Mouse (Mus musculus) liver, embryonic 13.5 days (tissue): ENCODE measurements at regions not wholly inside any gene's neighbourhood (a gene's known extent, or its start where the extent isn't known, plus 50 kb on each side); places are given as distances from the start of the nearest gene placed in this dataset.
A peak's percentile ranks its signal among the peaks of the same experiment; 100 is the strongest.
"Not testable (repeated sequence)": the region's sequence is repeated elsewhere in the genome, so short reads cannot be mapped to it uniquely, and the experiment has no call there.

Source experiments
- ATAC-seq: fragments of 200-750 bp; cut with Nextera tagmentation; 2 replicates; pipeline ENCODE4 v1.8.0; 2017; ENCODE audit warnings: low read depth, mild to moderate bottlenecking, moderate number of reproducible peaks, moderate library complexity
- DNase-seq: peaks from one replicate; pipeline ENCODE4 v3.0.0; 2022
- H3K27ac ChIP-seq: fragments of 300-500 bp; sonication (generic); 2 replicates; pipeline ENCODE4 v1.5.1; 2015; ENCODE audit warnings: moderate library complexity, mild to moderate bottlenecking, inconsistent platforms
- H3K27me3 ChIP-seq: fragments of 300-500 bp; sonication (generic); 2 replicates; pipeline ENCODE4 v1.6.1; 2015; ENCODE audit warnings: mild to moderate bottlenecking, inconsistent platforms
- H3K36me3 ChIP-seq: fragments of 300-500 bp; sonication (generic); 2 replicates; pipeline ENCODE4 v1.6.1; 2015; ENCODE audit warnings: mild to moderate bottlenecking, inconsistent platforms
- H3K4me1 ChIP-seq: fragments of 300-500 bp; sonication (generic); replicated peaks from 2 replicates; pipeline ENCODE4 v1.6.1; 2015; ENCODE audit warnings: inconsistent platforms
- H3K4me2 ChIP-seq: fragments of 300-500 bp; sonication (generic); 2 replicates; pipeline ENCODE4 v1.6.1; 2015; ENCODE audit warnings: inconsistent platforms, mild to moderate bottlenecking, moderate library complexity
- H3K4me3 ChIP-seq: fragments of 300-500 bp; sonication (generic); replicated peaks from 2 replicates; pipeline ENCODE4 v1.5.1; 2015; ENCODE audit warnings: mild to moderate bottlenecking, inconsistent platforms
- H3K9ac ChIP-seq: fragments of 300-500 bp; sonication (generic); 2 replicates; pipeline ENCODE4 v1.6.1; 2015; ENCODE audit warnings: mild to moderate bottlenecking, inconsistent platforms
- H3K9me3 ChIP-seq: fragments of 300-500 bp; sonication (generic); replicated peaks from 2 replicates; pipeline ENCODE4 v1.6.1; 2016; ENCODE audit warnings: inconsistent platforms
- WGBS: fragments of 180-500 bp; shearing (Covaris S2); methylation state at CpG from one replicate; pipeline ENCODE4 v1.1.7; 2015; ENCODE audit not compliant: insufficient replicate concordance; 5-methylcytosine and 5-hydroxymethylcytosine counted together

DNA sequence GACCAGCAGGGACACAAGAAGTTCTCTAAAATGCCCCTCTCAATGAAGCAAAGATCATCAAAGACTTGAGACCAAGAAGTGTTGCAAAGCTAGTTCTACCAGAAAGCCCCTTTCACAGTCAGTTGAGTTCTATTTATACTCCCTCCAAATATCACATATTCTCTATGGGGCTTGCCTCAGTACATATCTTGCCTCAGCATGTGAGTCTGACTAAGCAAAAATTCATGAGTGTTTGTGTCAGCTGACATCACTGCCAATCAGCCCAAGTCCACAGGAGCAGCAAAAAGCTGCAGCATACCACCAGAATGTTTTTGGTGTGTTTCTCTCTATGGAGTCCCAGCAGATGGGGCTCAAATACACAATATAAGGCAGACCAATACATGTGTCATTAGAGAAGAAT is 631.6 kb downstream of the Rpia start:
- no peak for DNase-seq
- Histone ChIP-seq H3K4me2 (no peak overlapping the region), H3K9me3 (no peaks in the 10 kb centered on the region), H3K36me3 (no peaks in the 10 kb centered on the region), H3K27ac (no peak overlapping the region), H3K27me3 (no peaks in the 10 kb centered on the region), H3K4me3 (no peak overlapping the region), H3K4me1 (no peaks in the 10 kb centered on the region), H3K9ac (no peak overlapping the region)
- ATAC-seq, result peak; percentile 76

DNA sequence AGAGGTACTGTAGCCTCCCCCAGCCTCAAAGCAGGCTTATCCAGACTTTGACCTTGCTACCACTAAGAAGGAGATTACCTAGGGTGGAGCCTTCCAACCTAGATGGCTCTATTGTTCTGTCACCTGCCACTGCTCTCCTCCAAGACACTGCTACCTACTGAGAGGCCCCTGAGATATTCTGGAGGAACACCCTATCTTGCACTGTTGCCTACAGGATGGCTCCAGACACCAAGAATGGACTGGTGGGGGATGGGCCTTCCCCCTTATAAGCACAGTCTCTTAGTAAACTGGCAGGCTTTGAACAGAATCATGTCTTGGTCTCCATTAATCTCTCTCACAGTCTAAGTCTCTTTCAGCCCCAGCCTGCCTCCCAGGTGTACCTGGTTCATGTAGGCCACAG is 636.3 kb downstream of the Rpia start:
- not testable (repeated sequence) for H3K4me1 ChIP-seq, ATAC-seq, DNase-seq, H3K27ac ChIP-seq, H3K9me3 ChIP-seq, H3K27me3 ChIP-seq, H3K4me2 ChIP-seq, H3K36me3 ChIP-seq, H3K4me3 ChIP-seq, H3K9ac ChIP-seq

DNA sequence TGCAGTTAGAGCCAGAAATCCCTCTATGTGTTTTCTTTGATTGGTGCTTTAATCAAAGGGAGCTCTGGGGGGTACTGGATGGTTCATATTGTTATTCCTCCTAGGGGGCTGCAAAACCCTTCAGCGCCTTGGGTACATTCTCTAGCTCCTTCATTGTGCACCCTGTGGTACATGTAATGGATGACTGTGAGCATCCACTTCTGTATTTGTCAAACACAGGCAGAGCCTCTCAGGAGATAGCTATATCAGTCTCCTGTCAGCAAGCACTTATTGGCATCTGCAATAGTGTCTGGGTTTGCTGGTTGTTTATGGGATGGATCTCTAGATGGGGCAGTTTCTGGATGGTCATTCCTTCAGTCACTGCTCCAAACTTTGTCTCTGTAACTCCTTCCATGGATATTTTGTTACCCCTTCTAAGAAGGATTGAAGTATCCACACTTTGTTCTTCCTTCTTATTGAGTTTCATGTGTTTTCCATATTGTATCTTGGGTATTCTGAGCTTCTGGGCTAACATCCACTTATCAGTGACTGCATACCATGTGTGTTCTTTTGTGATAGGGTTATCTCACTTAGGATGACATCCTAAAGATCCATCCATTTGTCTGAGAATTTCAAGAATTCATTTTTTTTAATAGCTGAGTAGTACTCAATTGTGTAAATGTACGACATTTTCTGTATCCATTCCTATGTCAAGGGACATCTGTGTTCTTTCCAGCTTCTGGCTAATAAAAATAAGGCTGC is 640.8 kb downstream of the Rpia start:
- not testable (repeated sequence) for H3K4me3 ChIP-seq, H3K36me3 ChIP-seq
- ATAC-seq, result peak; percentile 82

DNA sequence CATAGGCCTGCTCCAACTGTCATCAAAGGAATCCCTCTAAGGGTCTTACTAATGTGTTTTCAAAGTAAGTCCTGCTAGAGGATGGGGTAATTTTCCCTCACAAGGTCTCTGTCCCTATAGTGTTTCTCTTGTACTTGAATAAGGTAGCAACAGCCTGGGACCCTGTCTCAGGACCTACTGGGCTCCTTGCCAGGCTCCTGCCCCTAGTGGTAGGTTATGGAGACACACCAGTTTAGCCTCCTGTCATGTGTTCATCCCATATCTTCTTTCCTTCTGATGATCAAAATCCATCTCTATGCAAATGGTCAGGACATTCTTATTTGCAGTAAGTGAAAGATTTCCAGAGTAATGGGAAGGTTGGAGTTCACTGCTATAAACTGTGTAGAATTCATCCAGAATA is 645.0 kb downstream of the Rpia start:
- Histone ChIP-seq H3K4me2 (no peak overlapping the region), H3K4me3 (no peak overlapping the region), H3K4me1 (0 out of 2 replicates have a peak, but pooled peaks cover 3% of the 10 kb centered on the region), H3K27ac (no peak overlapping the region), H3K36me3 (no peaks in the 10 kb centered on the region), H3K27me3 (no peaks in the 10 kb centered on the region), H3K9ac (no peak overlapping the region), H3K9me3 (no peaks in the 10 kb centered on the region)
- DNase-seq, result no peak
- no peak for ATAC-seq

More for the DNA sequence above, 640.8 kb downstream of the Rpia start:
- not testable (repeated sequence) for H3K27me3 ChIP-seq, H3K9ac ChIP-seq, H3K4me1 ChIP-seq, H3K9me3 ChIP-seq, H3K4me2 ChIP-seq
- H3K27ac ChIP-seq, result peak overlapping the region; percentile 55
- peak; percentile 4 for DNase-seq
- WGBS, result 41% methylated on average over 2 of the region's 2 CpGs

DNA sequence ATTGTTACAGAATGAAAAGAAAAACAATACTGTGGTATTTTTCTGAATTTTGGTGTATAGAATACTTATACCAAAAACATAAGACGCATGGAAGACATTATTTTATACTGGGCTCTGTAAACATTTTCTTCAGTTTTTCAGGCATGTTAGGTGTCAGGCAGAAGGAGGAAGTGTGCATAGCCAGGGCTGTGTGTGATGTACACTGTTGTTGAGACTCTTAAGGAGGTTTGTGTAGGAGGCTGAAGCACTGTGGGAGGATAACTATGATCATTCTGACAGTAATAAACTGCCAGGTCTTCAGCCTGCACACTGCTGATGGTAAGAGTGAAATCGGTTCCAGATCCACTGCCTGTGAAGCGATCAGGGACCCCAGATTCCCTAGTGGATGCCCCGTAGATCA is 648.7 kb downstream of the Rpia start:
- DNase-seq, H3K4me1 ChIP-seq, H3K4me2 ChIP-seq, H3K36me3 ChIP-seq, H3K9ac ChIP-seq, H3K27me3 ChIP-seq, ATAC-seq, H3K27ac ChIP-seq, H3K4me3 ChIP-seq, H3K9me3 ChIP-seq: not testable (repeated sequence)
- WGBS, result 50% methylated on average over 4 of the region's 4 CpGs

DNA sequence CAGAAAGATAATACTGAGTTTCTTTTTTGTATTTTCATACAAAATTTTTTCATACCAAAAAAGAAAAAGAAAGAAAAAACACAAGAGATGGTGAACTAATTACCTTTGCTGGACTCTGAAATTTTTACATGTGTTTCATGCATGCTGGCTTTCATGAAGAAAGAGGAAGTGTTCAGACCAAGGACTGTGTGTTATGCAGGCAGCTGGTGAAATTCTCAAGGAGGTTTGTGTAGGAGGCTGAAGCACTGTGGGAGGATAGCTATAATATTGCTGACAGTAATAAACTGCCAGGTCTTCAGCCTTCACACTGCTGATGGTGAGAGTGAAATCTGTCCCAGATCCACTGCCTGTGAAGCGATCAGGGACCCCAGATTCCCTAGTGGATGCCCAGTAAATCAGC is 675.2 kb downstream of the Rpia start:
- Histone ChIP-seq H3K4me3 (no peak overlapping the region), H3K9ac (no peak overlapping the region), H3K27me3 (no peaks in the 10 kb centered on the region), H3K4me2 (no peak overlapping the region), H3K27ac (no peak overlapping the region), H3K4me1 (no peaks in the 10 kb centered on the region), H3K36me3 (no peaks in the 10 kb centered on the region), H3K9me3 (no peaks in the 10 kb centered on the region)
- DNase-seq (no peak), ATAC-seq (no peak)
- WGBS, result 30% methylated on average over 1 of the region's 1 CpGs

DNA sequence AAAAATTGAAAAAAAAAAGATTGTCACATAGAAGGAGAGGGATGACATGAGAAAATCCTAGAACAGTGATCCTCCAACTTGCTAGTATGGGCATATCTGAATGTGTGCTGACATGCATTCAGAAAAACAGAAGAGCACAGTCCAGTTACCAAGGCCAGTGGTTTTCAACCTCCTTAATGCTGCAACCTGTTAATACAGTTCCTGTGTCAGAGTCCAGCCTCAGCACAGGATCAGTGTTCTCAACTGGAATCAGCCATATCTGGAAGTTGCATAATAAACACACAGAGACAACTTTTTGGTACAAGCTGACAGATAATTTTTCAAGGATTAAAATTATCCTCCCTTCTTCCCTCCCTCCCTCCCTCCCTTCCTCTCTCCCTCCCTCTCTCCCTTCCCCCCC is 680.1 kb downstream of the Rpia start:
- ATAC-seq (no peak), DNase-seq (no peak)
- H3K9me3 ChIP-seq, result no peaks in the 10 kb centered on the region
- H3K9ac ChIP-seq, result no peak overlapping the region
- H3K27me3 ChIP-seq, result no peaks in the 10 kb centered on the region
- no peaks in the 10 kb centered on the region for H3K4me1 ChIP-seq
- no peak overlapping the region for H3K4me3 ChIP-seq
- H3K27ac ChIP-seq, result no peak overlapping the region
- H3K4me2 ChIP-seq, result no peak overlapping the region
- H3K36me3 ChIP-seq, result no peaks in the 10 kb centered on the region

DNA sequence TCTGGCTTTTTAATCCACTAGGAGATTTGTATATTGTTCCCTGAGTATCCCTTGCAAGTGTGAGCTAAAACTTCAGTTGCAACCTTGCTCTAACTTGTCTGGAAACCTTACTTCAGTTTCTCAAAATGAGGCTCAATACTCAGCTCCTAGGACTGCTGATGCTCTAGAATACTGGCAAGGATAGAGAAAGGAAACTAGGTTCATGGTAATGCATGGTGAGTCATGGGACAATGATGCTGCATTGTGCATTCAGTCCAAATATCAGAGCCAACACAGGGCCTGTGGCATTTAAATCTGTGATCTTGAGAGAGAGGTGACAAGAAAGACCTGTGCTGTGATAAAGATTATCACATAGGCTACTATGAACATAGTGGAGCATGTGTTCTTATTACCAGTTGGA is 682.6 kb downstream of the Rpia start:
- H3K4me2 ChIP-seq, ATAC-seq, H3K27me3 ChIP-seq, H3K36me3 ChIP-seq, H3K9me3 ChIP-seq, H3K4me3 ChIP-seq, H3K27ac ChIP-seq, H3K9ac ChIP-seq, H3K4me1 ChIP-seq, DNase-seq: not testable (repeated sequence)

DNA sequence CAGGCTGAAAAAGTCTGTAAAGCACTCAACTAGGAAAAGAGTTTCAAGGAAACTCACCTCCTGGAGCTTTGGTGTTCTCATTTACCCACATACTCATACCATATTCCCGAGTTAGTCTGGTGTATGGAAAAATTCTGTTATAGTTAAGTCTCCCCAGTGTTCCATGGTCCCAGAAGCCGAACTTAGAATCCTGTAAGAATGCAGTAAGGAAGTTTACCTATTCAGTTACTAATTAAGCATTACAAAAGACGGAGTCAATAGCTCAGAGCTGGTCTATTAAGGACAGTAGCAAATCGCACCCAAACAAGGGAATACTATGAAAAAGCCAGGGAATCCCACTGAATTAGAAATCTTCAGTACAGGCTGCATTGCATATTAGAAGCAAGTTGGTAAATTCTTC is 688.3 kb downstream of the Rpia start:
- H3K27ac ChIP-seq, result no peak overlapping the region
- H3K4me3 ChIP-seq, result no peak overlapping the region
- DNase-seq (no peak), ATAC-seq (no peak)
- no peaks in the 10 kb centered on the region for H3K36me3 ChIP-seq
- no peaks in the 10 kb centered on the region for H3K4me1 ChIP-seq
- H3K9me3 ChIP-seq, result no peaks in the 10 kb centered on the region
- no peak overlapping the region for H3K4me2 ChIP-seq
- 35% methylated on average over 4 of the region's 4 CpGs for WGBS
- H3K27me3 ChIP-seq, result no peaks in the 10 kb centered on the region
- H3K9ac ChIP-seq, result no peak overlapping the region

DNA sequence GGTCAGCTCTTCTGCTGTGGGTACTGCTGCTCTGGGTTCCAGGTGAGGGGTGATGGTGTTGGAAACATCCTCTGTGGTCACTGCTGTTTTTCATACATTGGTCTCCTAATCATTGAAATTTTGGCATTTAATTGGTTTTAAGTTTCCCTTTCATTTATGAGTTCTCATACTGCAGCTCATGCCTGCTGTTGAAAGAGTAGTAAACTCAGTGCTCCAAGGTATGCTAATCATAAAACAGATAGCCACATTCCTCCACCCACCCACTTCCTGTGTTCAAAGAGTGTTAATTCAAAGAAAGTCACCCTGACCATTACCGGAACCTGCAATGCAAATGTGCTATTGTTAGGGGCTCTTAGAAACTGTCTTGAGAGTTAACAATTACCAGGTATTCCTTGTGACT is 688.9 kb downstream of the Rpia start:
- ATAC-seq, H3K27me3 ChIP-seq, H3K9me3 ChIP-seq: not testable (repeated sequence)

DNA sequence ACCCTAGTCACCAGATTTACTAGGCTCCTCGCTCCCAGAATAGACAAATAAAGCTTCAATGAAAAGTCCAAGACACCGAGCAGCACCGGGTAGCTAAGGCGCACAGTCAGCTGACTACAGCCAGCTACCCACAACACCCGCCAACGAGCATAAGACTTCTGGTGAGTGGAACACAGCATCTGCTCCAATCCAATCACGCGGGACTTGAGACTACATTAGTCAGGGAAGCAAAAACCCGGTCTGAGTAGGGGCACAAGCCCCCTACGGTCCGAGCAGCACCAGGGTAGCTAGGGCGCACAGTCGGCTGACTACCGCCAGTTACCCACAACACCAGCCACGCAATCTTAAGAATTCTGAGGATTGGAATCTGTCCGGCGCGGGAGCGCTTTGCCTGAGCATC is 704.0 kb downstream of the Rpia start:
- ATAC-seq, result no peak

More for the DNA sequence above, 688.9 kb downstream of the Rpia start:
- H3K4me3 ChIP-seq, H3K4me2 ChIP-seq, H3K36me3 ChIP-seq, H3K9ac ChIP-seq, H3K27ac ChIP-seq, DNase-seq, H3K4me1 ChIP-seq: not testable (repeated sequence)
- WGBS, result 23% methylated on average over 1 of the region's 1 CpGs

DNA sequence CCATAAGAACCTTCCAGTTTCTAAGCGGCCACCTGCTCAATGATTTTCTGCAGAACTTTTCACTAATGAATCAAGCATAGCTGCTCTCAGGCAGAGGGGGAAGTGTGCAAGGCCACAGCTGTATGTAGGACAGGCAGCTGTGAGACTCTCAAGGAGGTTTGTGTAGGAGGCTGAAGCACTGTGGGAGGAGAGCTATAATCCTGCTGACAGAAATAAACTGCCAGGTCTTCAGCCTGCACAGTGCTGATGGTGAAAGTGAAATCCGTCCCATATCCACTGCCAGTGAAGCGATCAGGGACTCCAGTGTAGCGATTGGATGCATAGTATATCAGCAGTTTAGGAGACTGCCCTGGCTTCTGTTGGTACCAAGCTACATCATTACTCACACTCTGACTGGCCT is 718.2 kb downstream of the Rpia start:
- DNase-seq, result no peak
- H3K4me3 ChIP-seq, result no peak overlapping the region
- no peaks in the 10 kb centered on the region for H3K36me3 ChIP-seq
- H3K4me2 ChIP-seq, result no peak overlapping the region
- no peaks in the 10 kb centered on the region for H3K27me3 ChIP-seq
- no peak overlapping the region for H3K27ac ChIP-seq
- no peak overlapping the region for H3K9ac ChIP-seq
- no peak for ATAC-seq
- no peaks in the 10 kb centered on the region for H3K9me3 ChIP-seq
- WGBS, result 73% methylated on average over 4 of the region's 4 CpGs
- no peaks in the 10 kb centered on the region for H3K4me1 ChIP-seq

More for the DNA sequence above, 704.0 kb downstream of the Rpia start:
- Histone ChIP-seq H3K4me1 (no peaks in the 10 kb centered on the region), H3K27me3 (no peaks in the 10 kb centered on the region), H3K9me3 (no peaks in the 10 kb centered on the region), H3K9ac (no peak overlapping the region), H3K4me2 (no peak overlapping the region), H3K27ac (no peak overlapping the region), H3K36me3 (no peaks in the 10 kb centered on the region), H3K4me3 (no peak overlapping the region)
- DNase-seq, result no peak
- 79% methylated on average over 19 of the region's 19 CpGs for WGBS
